Mouse (Mus musculus) myocyte (in vitro differentiated cells): Measurements from ENCODE around the gene Usp2.

Experiments used
- CEBPB ChIP-seq: IDR thresholded peaks from 2 replicates; pipeline ENCODE4 v1.6.1; 2011; ENCODE audit warnings: mild to moderate bottlenecking, moderate library complexity; ENCODE audit not compliant: poor library complexity, insufficient read depth, severe bottlenecking
- E2F4 ChIP-seq: IDR thresholded peaks from one replicate; pipeline ENCODE4 v1.6.1; 2011; ENCODE audit warnings: mild to moderate bottlenecking, control low read depth, moderate library complexity; ENCODE audit not compliant: insufficient read depth
- POLR2A ChIP-seq: IDR thresholded peaks from one replicate; pipeline ENCODE4 v1.6.1; 2011; ENCODE audit warnings: low read depth, mild to moderate bottlenecking, control low read depth, moderate library complexity; ENCODE audit not compliant: insufficient read length
- TCF12 ChIP-seq: IDR thresholded peaks from one replicate; pipeline ENCODE4 v1.6.1; 2011; ENCODE audit warnings: mild to moderate bottlenecking, control low read depth; ENCODE audit not compliant: poor library complexity, insufficient read depth, severe bottlenecking

GRCm38 (mm10) chr9:44095781-44096180 lies 29.0 kb downstream of the Usp2 start:
- no peak for TF ChIP-seq POLR2A
- no peak for TF ChIP-seq TCF12
- TF ChIP-seq CEBPB = no peak
- TF ChIP-seq E2F4 = no peak
